Mouse (Mus musculus): ENCODE measurements around the gene BC035044.
"Not testable (repeated sequence)": the region's sequence is repeated elsewhere in the genome, so short reads cannot be mapped to it uniquely, and the experiment has no call there.

BC035044 gene

GRCm38 (mm10) chr6:128890948-128891355, at the start of gene BC035044:
BC035044 (minus strand) TSS chr6:128891126.
- no peak for DNase-seq

- DNase-seq: not testable (repeated sequence)
These were observed 45.2 kb upstream of the BC035044 start for GRCm38 (mm10) chr6:128935889-128936665.

DNA sequence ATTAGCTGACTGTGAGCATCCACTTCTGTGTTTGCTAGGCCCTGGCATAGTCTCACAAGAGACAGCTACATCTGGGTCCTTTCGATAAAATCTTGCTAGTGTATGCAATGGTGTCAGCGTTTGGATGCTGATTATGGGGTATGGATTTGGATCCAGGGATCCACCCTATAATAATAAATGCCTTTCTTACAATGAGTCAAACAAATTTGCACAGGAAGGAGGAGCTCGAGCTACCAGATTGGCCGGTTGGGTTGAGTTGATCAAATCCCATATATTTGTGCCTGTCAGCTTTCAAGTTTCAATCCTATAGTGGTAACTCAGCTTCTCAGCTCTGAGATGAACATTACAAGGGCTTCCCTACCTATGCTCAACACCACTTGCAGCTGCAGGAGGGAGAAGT, 43.2 kb upstream of the BC035044 start, which contains the start of gene Clec2g:
TSS of gene Clec2g (plus strand) at position 301 of the 400 bp plus-strand sequence.
- DNase-seq: not testable (repeated sequence)

DNA sequence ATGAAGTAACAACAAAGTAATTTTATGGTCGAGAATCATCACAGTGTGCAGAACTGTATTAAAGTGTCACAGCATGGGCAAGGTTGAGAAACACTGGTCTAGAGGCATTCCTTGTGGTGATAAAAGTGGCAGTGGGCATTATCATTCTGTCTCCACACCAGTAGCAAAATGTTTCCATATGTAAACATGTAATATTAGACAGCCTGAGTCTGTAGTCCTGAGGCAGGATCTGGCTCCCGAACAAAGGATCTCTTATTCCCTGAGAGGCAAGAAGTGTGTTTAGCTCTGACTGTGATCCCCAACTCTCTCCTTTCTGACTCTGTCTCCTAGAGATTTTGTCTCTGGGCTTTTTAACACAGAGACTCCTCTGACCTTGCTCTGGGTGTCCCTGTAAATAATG, 42.1 kb upstream of the BC035044 start:
- no peak for DNase-seq

DNA sequence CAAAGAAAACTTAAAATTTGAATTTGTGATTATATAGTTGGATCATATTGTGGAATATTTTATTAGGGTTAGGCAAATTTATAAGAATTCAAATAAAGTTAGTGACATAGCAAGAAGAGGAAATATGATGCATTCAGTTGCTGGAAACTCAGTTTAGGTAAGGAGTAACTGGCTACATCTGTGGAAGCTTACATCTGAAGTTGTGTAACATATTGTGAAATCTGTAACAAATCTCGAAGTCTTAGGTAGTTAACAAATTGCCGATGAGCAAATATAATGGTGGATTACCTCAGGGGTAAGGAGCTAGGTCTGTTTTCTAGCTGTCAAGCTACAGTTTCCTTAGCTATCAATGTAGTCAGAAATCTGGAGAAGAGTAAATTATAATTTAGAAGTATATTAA, 26.4 kb upstream of the BC035044 start:
- DNase-seq: no peak

- no peak for DNase-seq
These were observed 22.8 kb upstream of the BC035044 start for GRCm38 (mm10) chr6:128913598-128914254.

DNA sequence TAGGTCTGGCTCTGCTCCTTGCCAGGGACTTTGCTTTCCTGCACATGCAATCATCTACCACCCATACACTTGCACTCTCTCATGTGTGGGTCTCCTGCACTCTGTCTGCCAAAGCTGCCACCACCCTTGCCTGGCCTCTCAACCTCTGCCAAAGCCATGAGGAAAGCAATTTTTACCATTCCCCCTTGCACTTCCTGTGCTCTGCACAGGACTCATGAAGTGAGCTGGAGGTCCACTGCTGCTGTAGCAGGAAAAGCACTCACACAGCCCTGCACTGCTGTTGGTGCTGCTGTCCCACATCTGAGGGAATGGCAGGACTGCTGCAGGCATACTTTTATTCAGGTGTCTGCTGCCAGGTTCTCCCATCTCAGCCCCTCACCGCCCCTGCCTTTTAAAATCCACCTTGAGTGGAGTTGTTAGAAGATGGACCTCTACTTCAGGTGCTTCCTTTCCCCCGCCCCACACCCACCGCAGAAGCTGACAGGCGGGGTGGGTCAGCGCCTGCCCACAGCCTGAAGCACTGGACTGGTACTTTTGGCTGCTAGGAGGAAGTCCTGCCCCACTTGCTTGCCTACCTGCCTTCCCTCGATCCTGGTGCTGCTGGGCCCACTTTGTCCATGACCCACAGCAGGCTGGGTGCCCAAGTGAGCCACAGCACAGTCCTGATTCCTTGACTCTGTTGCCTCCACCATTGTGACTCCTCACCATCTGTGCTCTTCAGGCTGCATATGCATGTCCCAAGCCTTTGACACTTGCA, 10.0 kb upstream of the BC035044 start:
- not testable (repeated sequence) for DNase-seq

DNA sequence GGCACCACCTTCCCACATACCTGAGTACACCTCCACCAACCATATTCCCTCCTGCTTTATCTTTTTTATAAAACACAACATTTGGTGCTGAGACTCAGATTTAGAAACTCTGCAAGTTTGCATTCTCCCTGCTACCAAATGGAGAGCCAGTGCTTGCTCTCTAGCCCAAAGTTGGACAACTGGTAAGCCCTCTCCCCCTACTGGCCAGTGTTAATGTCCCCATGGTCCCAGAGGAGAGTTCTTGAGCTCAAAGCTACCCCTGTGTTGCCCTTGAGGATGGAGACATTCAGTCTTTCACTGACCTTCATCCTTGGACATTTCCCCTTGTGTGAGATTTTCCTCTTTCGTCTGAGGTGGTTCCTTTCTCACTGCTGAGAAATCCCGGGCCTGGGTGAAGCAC, 9.1 kb upstream of the BC035044 start:
- no peak for DNase-seq

GRCm38 (mm10) chr6:128895404-128896001, 4.6 kb upstream of the BC035044 start:
- no peak for DNase-seq

- DNase-seq: no peak
These were observed 2.1 kb downstream of the BC035044 start for GRCm38 (mm10) chr6:128888834-128889233.

DNA sequence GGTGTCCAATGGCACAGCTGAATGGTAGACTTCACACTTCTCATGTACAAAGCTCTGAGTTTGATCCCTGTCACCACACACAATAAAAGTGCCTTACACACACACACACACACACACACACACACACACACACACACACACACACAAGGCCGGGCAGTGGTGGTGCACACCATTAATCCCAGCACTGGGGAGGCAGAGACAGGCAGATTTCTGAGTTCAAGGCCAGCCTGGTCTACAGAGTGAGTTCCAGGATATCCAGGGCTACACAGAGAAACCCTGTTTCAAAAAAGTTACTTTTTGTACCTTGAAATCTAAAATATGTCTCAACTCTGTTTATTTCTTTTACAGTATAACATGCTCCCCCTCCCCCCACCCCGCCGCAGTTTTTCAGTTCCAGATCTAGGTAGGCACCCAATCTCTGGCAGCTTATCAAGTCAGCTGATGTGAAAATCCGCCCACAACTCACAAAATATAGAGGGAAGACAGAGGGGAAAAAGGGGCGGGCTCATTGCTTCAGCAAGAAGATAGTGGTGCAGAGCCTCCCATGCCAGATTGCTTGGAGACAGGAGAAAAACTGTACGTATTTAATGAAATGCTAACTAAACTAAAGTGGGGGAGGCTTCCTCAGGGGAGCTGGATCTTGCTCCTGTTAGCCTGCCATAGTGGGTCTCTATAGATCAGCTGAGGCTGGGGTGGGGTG, 3.7 kb downstream of the BC035044 start, which contains the start of gene Clec2i:
TSS of gene Clec2i (plus strand) at position 498 of the 700 bp plus-strand sequence.
- not testable (repeated sequence) for DNase-seq

DNA sequence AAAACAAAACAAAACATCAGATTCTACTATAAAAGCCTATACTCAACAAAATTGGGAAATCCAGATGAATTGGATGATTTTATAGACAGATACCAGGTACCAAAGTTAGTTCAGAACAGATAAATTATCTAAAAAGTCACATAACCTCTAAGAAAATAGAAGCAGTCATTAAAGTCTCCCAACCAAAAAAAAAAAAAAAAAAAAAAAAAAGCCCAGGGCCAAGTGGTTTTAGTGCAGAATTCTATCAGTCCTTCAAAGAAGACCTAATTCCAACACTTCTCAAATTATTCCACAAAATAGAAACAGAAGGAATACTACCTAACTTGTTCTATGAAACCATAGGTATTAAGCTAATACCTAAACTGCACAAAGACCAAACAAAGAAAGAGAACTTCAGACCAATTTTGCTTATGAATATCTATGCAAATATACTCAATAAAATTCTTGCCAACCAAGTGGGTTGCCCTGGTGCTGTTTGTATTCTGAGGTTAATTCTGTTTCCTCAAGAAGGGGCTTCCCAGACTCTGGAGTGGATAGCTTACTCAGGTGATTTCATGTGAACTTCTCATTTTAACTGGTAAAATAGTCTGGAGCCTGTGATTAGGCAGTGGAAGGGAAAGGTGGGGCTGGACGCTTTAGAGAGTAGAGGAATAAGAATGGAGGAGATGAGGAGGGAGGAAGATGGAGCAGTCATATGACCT, 18.9 kb downstream of the BC035044 start:
- no peak for DNase-seq

DNA sequence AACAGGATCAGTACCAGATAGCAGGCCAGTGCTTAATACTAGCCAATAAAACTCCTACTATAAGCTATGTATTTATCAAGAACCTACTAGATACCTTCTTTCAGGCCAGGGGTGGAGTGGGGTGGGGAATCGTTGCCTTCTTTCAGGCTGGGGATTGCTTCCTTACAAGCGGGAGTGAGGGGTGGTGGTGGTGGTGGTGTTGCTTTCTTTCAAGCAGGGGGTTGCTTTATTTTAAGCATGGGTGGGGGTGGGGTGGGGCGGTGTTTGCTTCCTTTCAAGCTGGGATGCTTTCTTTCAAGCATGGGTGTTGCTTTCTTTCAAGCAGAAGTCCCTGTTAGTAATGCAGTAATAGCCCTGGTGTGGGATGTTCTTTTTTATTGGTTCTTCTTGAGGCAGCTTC, 22.1 kb downstream of the BC035044 start:
- DNase-seq: peak in 1 of 2 experiments; percentile 9

GRCm38 (mm10) chr6:128857976-128858375, 33.0 kb downstream of the BC035044 start:
- DNase-seq: no peak

- peak; percentile 94 to 96 for DNase-seq
These were observed 34.7 kb downstream of the BC035044 start for GRCm38 (mm10) chr6:128856250-128856649.

- no peak for DNase-seq
These were observed 35.4 kb downstream of the BC035044 start for GRCm38 (mm10) chr6:128855477-128855876.

GRCm38 (mm10) chr6:128854895-128855294, 36.0 kb downstream of the BC035044 start:
- DNase-seq: no peak

GRCm38 (mm10) chr6:128854024-128854820, 36.7 kb downstream of the BC035044 start:
- peak; percentile 42 to 80 for DNase-seq

DNA sequence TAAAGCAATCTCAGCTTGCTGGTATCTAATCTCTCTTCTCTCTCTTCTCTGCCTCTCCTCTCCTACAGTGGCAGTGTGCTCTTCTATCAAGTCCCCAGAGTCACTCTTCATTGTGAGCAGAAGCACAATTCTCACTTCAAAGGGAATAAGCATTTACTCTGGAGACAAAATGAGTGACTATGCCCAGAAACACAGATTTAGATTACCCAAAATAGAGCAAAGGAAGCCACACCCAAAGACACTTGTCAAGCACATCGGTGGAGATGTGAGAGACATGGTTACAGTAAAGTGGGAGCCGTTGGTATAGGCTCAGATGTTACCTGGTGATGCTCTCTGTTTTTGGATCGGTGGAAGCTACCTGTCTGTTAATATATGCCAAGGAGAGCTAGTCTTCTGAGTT, 38.2 kb downstream of the BC035044 start:
- no peak for DNase-seq

DNA sequence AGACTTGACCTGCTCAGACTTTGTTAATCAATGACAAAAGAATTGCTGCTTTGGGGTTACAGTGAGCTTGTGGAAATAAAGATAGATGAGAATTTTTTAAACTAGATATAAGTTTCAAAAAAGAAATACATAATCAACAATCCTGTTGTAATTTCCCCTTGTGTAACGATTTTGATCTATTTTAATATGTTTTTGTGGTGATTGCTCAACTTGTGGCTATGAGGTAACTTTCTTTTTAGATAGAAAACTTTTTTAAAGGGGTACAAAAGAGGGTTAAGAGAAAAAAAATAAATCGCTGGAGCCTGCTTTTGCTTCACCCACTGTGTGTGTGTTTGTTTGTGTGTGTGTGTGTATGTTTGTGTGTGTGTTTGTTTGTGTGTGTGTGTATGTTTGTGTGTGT, 39.8 kb downstream of the BC035044 start:
- DNase-seq: no peak

GRCm38 (mm10) chr6:128850671-128851070, 40.3 kb downstream of the BC035044 start:
- peak; percentile 68 to 79 for DNase-seq

Data from lung, postnatal 4 days (tissue).